ENCODE assay signal across 20 mouse cellular contexts in genomic region chr4:98223429-98223828, GRCm38 (mm10).
DNase-seq lines count a peak whose midpoint lies in the region.
"Had no signal": no experiment of that assay in that cellular context is flagged by ENCODE, and none has a peak within 500 bp of the region (broad histone marks: within the 10 kb centered on the region; RNA-seq: fewer than 3 reads in every experiment).

No protein-coding gene starts in this region.

- peak overlapping the region; percentile 81 for H3K27ac ChIP-seq in limb, embryonic 10.5 days
- H3K27ac ChIP-seq: heart, embryonic 10.5 days; liver, embryonic 15.5 days; midbrain, embryonic 13.5 days had no signal

- no peak overlapping the region for H3K4me3 ChIP-seq in limb, embryonic 10.5 days
- H3K4me3 ChIP-seq: erythroblast, embryonic 14.5 days; heart, embryonic 10.5 days; liver, embryonic 15.5 days; midbrain, embryonic 13.5 days had no signal

- no peaks in the 10 kb centered on the region for H3K27me3 ChIP-seq in limb, embryonic 10.5 days (ENCODE audit: low read depth, poor library complexity, severe bottlenecking)
- H3K27me3 ChIP-seq: liver, embryonic 15.5 days; midbrain, embryonic 13.5 days had no signal

- H3K36me3 ChIP-seq in limb, embryonic 10.5 days = no peaks in the 10 kb centered on the region
- H3K36me3 ChIP-seq: heart, embryonic 10.5 days; liver, embryonic 15.5 days; midbrain, embryonic 13.5 days had no signal

- 13% methylated on average over 8 of the region's 8 CpGs for WGBS in limb, embryonic 10.5 days

- no peaks in the 10 kb centered on the region for H3K9me3 ChIP-seq in limb, embryonic 10.5 days (replicated peaks)
- H3K9me3 ChIP-seq: heart, embryonic 10.5 days; liver, embryonic 15.5 days; midbrain, embryonic 13.5 days had no signal

- peak; percentile 5 for DNase-seq in ovary, postnatal 10 days (ENCODE audit: low spot score)
- no peak for DNase-seq in ovary, adult 18-20 months (ENCODE audit: low spot score)
- peak; percentile 33 for DNase-seq in embryo, embryonic 9.5 days (ENCODE audit: extremely low spot score)
- peak; percentile 82 for DNase-seq in limb, embryonic 10.5 days (ENCODE audit: low spot score)
- DNase-seq in c-Kit-positive CD71-positive TER-119-positive erythroid progenitor cells, embryonic 14.5 days (ENCODE audit: low spot score) = no peak
- DNase-seq in lung, postnatal 14 days = no peak
- no peak for DNase-seq in heart, postnatal 10 days
- DNase-seq: adrenal gland, postnatal 36 days; cerebellum, postnatal 14 days; forebrain, postnatal 0 days; gastrocnemius, postnatal 14 days; heart, postnatal 36 days; kidney, postnatal 10 days; lung, postnatal 4 days; right cerebral cortex, postnatal 4 days; thymus, adult 2 months had no signal

- peaks cover 34% of the 10 kb centered on the region for H3K4me1 ChIP-seq in limb, embryonic 10.5 days
- H3K4me1 ChIP-seq: heart, embryonic 10.5 days; liver, embryonic 15.5 days; midbrain, embryonic 13.5 days had no signal

- intact Hi-C loops in heart, postnatal 10 days (cut with DNase I) = no loop called here

Comparison
In these comparisons a context has a peak if more than half of its experiments do, and no peak if none do; other contexts are left out.
1. DNase-seq: peak in ovary, postnatal 10 days (single experiment), embryo, embryonic 9.5 days (single experiment) and limb, embryonic 10.5 days (single experiment); none in ovary, adult 18-20 months (single experiment), c-Kit-positive CD71-positive TER-119-positive erythroid progenitor cells, embryonic 14.5 days (single experiment), lung, postnatal 14 days (single experiment) and heart, postnatal 10 days (0 of 2).